Mouse (Mus musculus) CH12.LX (cell line): ENCODE results near the gene Olfr718-ps1.

Experiments
- CTCF ChIP-seq, 2 experiments: IDR thresholded peaks in 1 of 2; conservative IDR thresholded peaks in 1 of 2; 2 replicates each; pipeline ENCODE4 v1.5.1; 2011 to 2012; ENCODE audit warnings: low read depth in 2 of 2, low read length in 2 of 2, improper control_type of control experiment in 1 of 2, inconsistent platforms in 1 of 2, mild to moderate bottlenecking in 1 of 2, moderate library complexity in 1 of 2
- EP300 ChIP-seq: IDR thresholded peaks from 2 replicates; pipeline ENCODE4 v1.6.1; 2011; ENCODE audit warnings: low read length, improper control_type of control experiment
- ETS1 ChIP-seq: conservative IDR thresholded peaks from 2 replicates; pipeline ENCODE4 v1.6.1; 2012; ENCODE audit warnings: low read depth, mild to moderate bottlenecking, inconsistent platforms, low read length, improper control_type of control experiment, moderate library complexity
- GABPA ChIP-seq: IDR thresholded peaks from 2 replicates; pipeline ENCODE4 v1.6.1; 2012; ENCODE audit warnings: low read depth, low read length, improper control_type of control experiment, inconsistent platforms; ENCODE audit not compliant: insufficient replicate concordance
- IRF4 ChIP-seq: IDR thresholded peaks from 2 replicates; pipeline ENCODE4 v1.6.1; 2014; ENCODE audit warnings: low read depth, mild to moderate bottlenecking, inconsistent platforms, low read length, improper control_type of control experiment
- MEF2A ChIP-seq: IDR thresholded peaks from 2 replicates; pipeline ENCODE4 v1.6.1; 2014; ENCODE audit warnings: low read depth, mild to moderate bottlenecking, inconsistent platforms, low read length, improper control_type of control experiment, borderline replicate concordance
- POLR2A ChIP-seq: IDR thresholded peaks from 2 replicates; pipeline ENCODE4 v1.6.1; 2011; ENCODE audit warnings: low read depth, mild to moderate bottlenecking, improper control_type of control experiment, low read length
- SMC3 ChIP-seq: IDR thresholded peaks from 2 replicates; pipeline ENCODE4 v1.6.1; 2011; ENCODE audit warnings: low read depth, low read length, improper control_type of control experiment
- TCF12 ChIP-seq: IDR thresholded peaks from 2 replicates; pipeline ENCODE4 v1.6.1; 2014; ENCODE audit warnings: low read depth, mild to moderate bottlenecking, inconsistent platforms, low read length, improper control_type of control experiment
- USF1 ChIP-seq: IDR thresholded peaks from 2 replicates; pipeline ENCODE4 v1.6.1; 2014; ENCODE audit warnings: low read depth, mild to moderate bottlenecking, inconsistent platforms, low read length, improper control_type of control experiment
- USF2 ChIP-seq: conservative IDR thresholded peaks from 2 replicates; pipeline ENCODE4 v1.6.1; 2011; ENCODE audit warnings: low read depth, low read length, improper control_type of control experiment

- TF ChIP-seq CTCF (conservative IDR thresholded peaks at IDR 0.05 in 1 of 2, IDR thresholded peaks at IDR 0.05 in 1 of 2; ENCODE audit: low read depth in 2 of 2, low read length in 2 of 2): no peak
- no peak for TF ChIP-seq GABPA
- no peak for TF ChIP-seq POLR2A
- no peak for TF ChIP-seq USF2
- TF ChIP-seq TCF12: no peak
- TF ChIP-seq IRF4: no peak
- TF ChIP-seq USF1: no peak
- no peak for TF ChIP-seq ETS1
- no peak for TF ChIP-seq SMC3
- TF ChIP-seq EP300: no peak
- no peak for TF ChIP-seq MEF2A
These were observed 49.1 kb upstream of the Olfr718-ps1 start for GRCm38 (mm10) chr5:143196506-143196905.
